Mouse (Mus musculus) lung, adult 2 months (tissue): Measurements from ENCODE around the gene Nxt1.

Source experiments
- CTCF ChIP-seq: fragments of 200-500 bp; IDR thresholded peaks from 2 replicates; pipeline ENCODE4 v1.5.1; 2011; ENCODE audit warnings: mild to moderate bottlenecking, low read length, control low read depth; ENCODE audit not compliant: insufficient read depth
- POLR2A ChIP-seq: fragments of 200-500 bp; IDR thresholded peaks from 2 replicates; pipeline ENCODE4 v1.6.1; 2011; ENCODE audit warnings: low read depth, mild to moderate bottlenecking, control low read depth, low read length, borderline replicate concordance; ENCODE audit errors: extremely low read depth

DNA sequence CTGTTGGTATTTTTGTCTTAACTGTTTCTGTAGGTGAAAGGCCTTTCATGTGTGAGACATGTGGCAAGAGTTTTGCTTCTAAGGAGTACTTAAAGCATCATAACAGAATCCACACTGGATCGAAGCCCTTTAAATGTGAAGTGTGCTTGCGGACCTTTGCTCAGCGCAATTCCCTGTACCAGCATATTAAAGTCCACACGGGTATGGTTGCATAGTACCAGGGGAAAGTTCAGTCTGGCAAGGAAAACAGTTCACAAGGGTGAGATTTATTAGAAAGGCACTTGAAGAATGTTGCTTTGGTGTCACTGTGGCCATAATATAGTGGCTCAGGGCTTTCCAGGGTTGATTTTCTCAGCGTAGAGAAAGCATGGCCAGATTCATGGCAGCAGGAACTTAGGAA, 15.6 kb downstream of the Nxt1 start:
- TF ChIP-seq CTCF (no peak), POLR2A (no peak)
